Mouse (Mus musculus) E14TG2a.4 (cell line): ENCODE measurements around the gene Gm14434.
"Not testable (repeated sequence)": the region's sequence is repeated elsewhere in the genome, so short reads cannot be mapped to it uniquely, and the experiment has no call there.

ENCODE experiments used
- H3K27me3 ChIP-seq: 2 replicates; pipeline ENCODE4 v1.6.1; 2014; ENCODE audit warnings: low read length, control low read depth; ENCODE audit not compliant: insufficient read depth
- H3K36me3 ChIP-seq: 2 replicates; pipeline ENCODE4 v1.6.1; 2014; ENCODE audit warnings: low read length, control low read depth; ENCODE audit not compliant: insufficient read depth
- H3K4me1 ChIP-seq: replicated peaks from 2 replicates; pipeline ENCODE4 v1.6.1; 2014; ENCODE audit warnings: low read depth, low read length, control low read depth
- H3K4me3 ChIP-seq: replicated peaks from 2 replicates; pipeline ENCODE4 v1.5.1; 2014; ENCODE audit warnings: mild to moderate bottlenecking, low read length
- H3K9me3 ChIP-seq: 2 replicates; pipeline ENCODE4 v1.6.1; 2014; ENCODE audit warnings: low read length, control low read depth

Gm14434 gene

DNA sequence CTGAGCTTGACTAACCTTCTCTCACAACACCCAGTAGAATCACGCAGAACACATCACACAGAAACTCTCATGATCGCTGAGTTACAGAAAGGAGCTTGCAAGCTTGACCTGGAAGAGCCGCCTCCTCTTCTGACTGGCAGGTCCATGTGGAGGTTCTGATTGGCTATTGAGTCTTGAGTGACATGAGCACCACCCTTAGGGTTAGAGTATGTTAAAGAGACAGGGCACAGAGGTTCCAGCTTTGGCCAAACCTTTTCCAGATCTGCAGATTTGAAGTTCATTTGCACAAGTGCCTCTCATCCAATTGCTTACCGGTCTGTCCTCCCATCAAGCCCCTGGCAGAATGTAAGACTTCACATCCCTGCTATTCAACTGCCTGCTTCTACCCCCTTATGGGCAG, at the start of gene Gm14434:
Gene Gm14434 (minus strand): TSS at position 101 of the 400 bp plus-strand sequence.
- H3K27me3 ChIP-seq, H3K36me3 ChIP-seq, H3K9me3 ChIP-seq, H3K4me1 ChIP-seq, H3K4me3 ChIP-seq: not testable (repeated sequence)

DNA sequence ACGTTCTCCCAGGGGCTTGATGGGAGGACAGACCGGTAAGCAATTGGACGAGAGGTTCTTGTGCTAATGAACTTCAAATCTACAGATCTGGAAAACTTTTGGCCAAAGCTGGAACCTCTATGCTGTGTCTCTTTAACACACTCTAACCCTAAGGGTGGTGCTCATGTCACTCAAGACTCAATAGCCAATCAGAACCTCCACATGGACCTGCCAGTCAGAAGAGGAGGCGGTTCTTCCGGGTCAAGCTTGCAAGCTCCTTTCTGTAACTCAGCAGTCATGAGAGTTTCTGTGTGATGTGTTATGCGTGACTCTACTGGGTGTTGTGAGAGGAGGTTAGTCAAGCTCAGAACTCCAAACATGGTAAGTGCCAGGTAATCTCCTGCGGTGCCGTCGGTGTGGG, 34.2 kb upstream of the Gm14434 start, which contains the start of gene Zfp967:
Gene Zfp967 (plus strand): TSS at position 301 of the 400 bp plus-strand sequence.
- not testable (repeated sequence) for H3K9me3 ChIP-seq, H3K27me3 ChIP-seq, H3K4me1 ChIP-seq, H3K36me3 ChIP-seq, H3K4me3 ChIP-seq

DNA sequence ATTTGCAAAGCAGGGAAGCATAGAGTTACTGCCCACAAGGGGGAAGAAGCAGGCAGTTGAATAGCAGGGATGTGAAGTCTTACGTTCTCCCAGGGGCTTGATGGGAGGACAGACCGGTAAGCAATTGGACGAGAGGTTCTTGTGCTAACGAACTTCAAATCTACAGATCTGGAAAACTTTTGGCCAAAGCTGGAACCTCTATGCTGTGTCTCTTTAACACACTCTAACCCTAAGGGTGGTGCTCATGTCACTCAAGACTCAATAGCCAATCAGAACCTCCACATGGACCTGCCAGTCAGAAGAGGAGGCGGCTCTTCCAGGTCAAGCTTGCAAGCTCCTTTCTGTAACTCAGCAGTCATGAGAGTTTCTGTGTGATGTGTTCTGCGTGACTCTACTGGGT, 63.3 kb downstream of the Gm14434 start, which contains the start of gene Gm14435:
Gene Gm14435 (plus strand): TSS at position 301 of the 400 bp plus-strand sequence.
- not testable (repeated sequence) for H3K4me1 ChIP-seq, H3K27me3 ChIP-seq, H3K4me3 ChIP-seq, H3K36me3 ChIP-seq, H3K9me3 ChIP-seq
